Comparison of ENCODE assay signal across 8 mouse cellular contexts in the genomic region with DNA sequence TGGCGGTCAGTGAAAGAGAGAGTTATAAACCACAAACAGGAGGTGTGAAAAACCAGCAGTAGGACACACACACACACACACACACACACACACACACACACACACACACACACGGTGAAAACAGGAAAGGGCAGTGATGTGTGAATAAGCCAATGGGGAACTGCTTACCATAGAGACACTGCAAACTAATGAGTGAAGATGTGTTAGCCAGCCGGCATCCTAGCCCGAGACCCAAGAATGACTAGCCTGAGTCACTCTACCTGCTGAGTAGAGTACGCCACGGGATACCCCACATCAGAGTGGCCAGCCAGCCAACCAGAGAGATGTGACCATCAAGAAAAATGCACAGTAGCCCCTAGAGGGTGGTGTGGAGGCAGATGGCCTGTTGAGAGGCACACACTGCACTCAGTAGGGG. TPM values are rescaled to one million over a fixed set of nuclear protein-coding genes. Genes with fewer than 3 reads are reported as not detected.
DNase-seq lines count a peak whose midpoint lies in the region; ATAC-seq lines count a peak whose summit lies in the region.

No protein-coding gene starts in this region.

- peaks cover 2% of the 10 kb centered on the region; the same call in 1 of the 2 replicates for H3K4me1 ChIP-seq in intestine, embryonic 14.5 days (replicated peaks; ENCODE audit: control insufficient read depth, insufficient read depth, low read length)
- peaks cover 10% of the 10 kb centered on the region for H3K4me1 ChIP-seq in intestine, embryonic 15.5 days (replicated peaks)
- H3K4me1 ChIP-seq in forebrain, embryonic 13.5 days: peaks cover 49% of the 10 kb centered on the region
- H3K4me1 ChIP-seq in megakaryocyte, embryonic 14.5 days: peaks cover 24% of the 10 kb centered on the region

- peaks cover 68% of the 10 kb centered on the region for H3K27me3 ChIP-seq in intestine, embryonic 14.5 days (replicated peaks; ENCODE audit: control insufficient read depth, insufficient read depth, low read length)
- H3K27me3 ChIP-seq in intestine, embryonic 15.5 days (replicated peaks): peaks cover 73% of the 10 kb centered on the region
- H3K27me3 ChIP-seq in forebrain, embryonic 13.5 days: peaks cover 17% of the 10 kb centered on the region; the same call in 1 of the 2 replicates
- peaks cover 94% of the 10 kb centered on the region for H3K27me3 ChIP-seq in megakaryocyte, embryonic 14.5 days (replicated peaks)

- H3K27ac ChIP-seq in intestine, embryonic 14.5 days (ENCODE audit: low read depth): no peak overlapping the region
- H3K27ac ChIP-seq in intestine, embryonic 15.5 days: no peak overlapping the region
- no peak overlapping the region for H3K27ac ChIP-seq in forebrain, embryonic 13.5 days

- 12% methylated on average over 6 of the region's 6 CpGs for WGBS in intestine, embryonic 14.5 days
- 20% methylated on average over 6 of the region's 6 CpGs for WGBS in intestine, embryonic 15.5 days
- 4% methylated on average over 6 of the region's 6 CpGs for WGBS in forebrain, embryonic 13.5 days

- H3K36me3 ChIP-seq in intestine, embryonic 14.5 days (ENCODE audit: control insufficient read depth, insufficient read depth, low read length): no peaks in the 10 kb centered on the region
- H3K36me3 ChIP-seq in intestine, embryonic 15.5 days: no peaks in the 10 kb centered on the region
- peaks cover 17% of the 10 kb centered on the region for H3K36me3 ChIP-seq in forebrain, embryonic 13.5 days (ENCODE audit: poor library complexity, severe bottlenecking)
- H3K36me3 ChIP-seq in megakaryocyte, embryonic 14.5 days (replicated peaks; ENCODE audit: low read length): no peaks in the 10 kb centered on the region

- H3K4me2 ChIP-seq in intestine, embryonic 14.5 days (ENCODE audit: low read length): peak overlapping the region; percentile 49; the same call in 1 of the 2 replicates
- no peak overlapping the region; the same call in 1 of the 2 replicates for H3K4me2 ChIP-seq in intestine, embryonic 15.5 days (replicated peaks)
- H3K4me2 ChIP-seq in forebrain, embryonic 13.5 days: peak overlapping the region; percentile 79

- no peaks in the 10 kb centered on the region for H3K9me3 ChIP-seq in intestine, embryonic 14.5 days (ENCODE audit: control insufficient read depth, low read length)
- H3K9me3 ChIP-seq in intestine, embryonic 15.5 days: no peaks in the 10 kb centered on the region
- no peaks in the 10 kb centered on the region for H3K9me3 ChIP-seq in forebrain, embryonic 13.5 days (replicated peaks)
- no peaks in the 10 kb centered on the region for H3K9me3 ChIP-seq in megakaryocyte, embryonic 14.5 days

- intact Hi-C loops in heart, postnatal 25 days (cut with DNase I): no loop called here

- no peak overlapping the region for H3K4me3 ChIP-seq in intestine, embryonic 14.5 days (ENCODE audit: low read depth, low read length)
- H3K4me3 ChIP-seq in intestine, embryonic 15.5 days (replicated peaks): no peak overlapping the region
- H3K4me3 ChIP-seq in forebrain, embryonic 13.5 days: peak overlapping the region; percentile 41
- peak overlapping the region; percentile 88 for H3K4me3 ChIP-seq in megakaryocyte, embryonic 14.5 days (replicated peaks)

- H3K9ac ChIP-seq in intestine, embryonic 14.5 days (ENCODE audit: low read length): no peak overlapping the region
- no peak overlapping the region for H3K9ac ChIP-seq in intestine, embryonic 15.5 days
- peak overlapping the region; percentile 65 for H3K9ac ChIP-seq in forebrain, embryonic 13.5 days

- no peak for ATAC-seq in intestine, embryonic 14.5 days (replicated peaks; ENCODE audit: low FRiP score, low TSS enrichment, low read depth)
- no peak for ATAC-seq in intestine, embryonic 15.5 days
- ATAC-seq in forebrain, embryonic 13.5 days: no peak

- DNase-seq in intestine, embryonic 14.5 days (ENCODE audit: low spot score): no peak
- peak; percentile 7 for DNase-seq in Muller cell, postnatal 12 days (ENCODE audit: inconsistent ontology term)
- DNase-seq in right cerebral cortex, postnatal 10 days (ENCODE audit: low spot score in 2 of 2): no peak
- no peak for DNase-seq in adrenal gland, postnatal 4 days (ENCODE audit: low spot score in 2 of 2)
- no peak for DNase-seq in heart, postnatal 25 days (ENCODE audit: low spot score)

RNA-seq across cellular contexts. Expression of a gene that starts 3.0 kb away (rescaled TPM):
- 0.32 and 0.39 TPM in 2 replicates for polyA plus RNA-seq in intestine, embryonic 14.5 days (2014; fragmentation: Nextera tagmentation; extraction: Ambion mirVana)
- 0.24 and 0.26 TPM in 2 replicates for polyA plus RNA-seq in intestine, embryonic 15.5 days (2015; fragmentation: Nextera tagmentation; extraction: Ambion mirVana)
- polyA plus RNA-seq in forebrain, embryonic 13.5 days (2015; fragmentation: Nextera tagmentation; extraction: Ambion mirVana): 3.7 and 4.1 TPM in 2 replicates
- polyA plus RNA-seq in megakaryocyte, embryonic 14.5 days (2012; ENCODE audit: insufficient read depth, low replicate concordance): 0.06 and 0.60 TPM in 2 replicates
- 1 to 10 TPM; 2.4 to 3.7 TPM for total RNA-seq in adrenal gland, postnatal 4 days (2021)
- total RNA-seq in heart, postnatal 25 days (2021): under 1 TPM; 0.20 to 0.34 TPM

RNA-seq across cellular contexts. Expression of a gene that starts 12.0 kb away (rescaled TPM):
- 58.4 and 64.4 TPM in 2 replicates for polyA plus RNA-seq in intestine, embryonic 14.5 days (2014; fragmentation: Nextera tagmentation; extraction: Ambion mirVana)
- polyA plus RNA-seq in intestine, embryonic 15.5 days (2015; fragmentation: Nextera tagmentation; extraction: Ambion mirVana): 48.7 and 48.9 TPM in 2 replicates
- 51.2 and 59.0 TPM in 2 replicates for polyA plus RNA-seq in forebrain, embryonic 13.5 days (2015; fragmentation: Nextera tagmentation; extraction: Ambion mirVana)
- polyA plus RNA-seq in megakaryocyte, embryonic 14.5 days (2012; ENCODE audit: insufficient read depth, low replicate concordance): 6.5 and 14.6 TPM in 2 replicates
- total RNA-seq in adrenal gland, postnatal 4 days (2021): 1 to 10 TPM; 9.2 to 9.3 TPM
- 1 to 10 TPM; 1.1 to 2.4 TPM for total RNA-seq in heart, postnatal 25 days (2021)

RNA-seq across cellular contexts. Expression of a gene that starts 46.2 kb away (rescaled TPM):
- polyA plus RNA-seq in intestine, embryonic 14.5 days (2014; fragmentation: Nextera tagmentation; extraction: Ambion mirVana): not detected in 2 replicates
- polyA plus RNA-seq in intestine, embryonic 15.5 days (2015; fragmentation: Nextera tagmentation; extraction: Ambion mirVana): not detected in 2 replicates
- 0.13 TPM in 1 of 2 replicates, not detected in the other for polyA plus RNA-seq in forebrain, embryonic 13.5 days (2015; fragmentation: Nextera tagmentation; extraction: Ambion mirVana)
- polyA plus RNA-seq in megakaryocyte, embryonic 14.5 days (2012; ENCODE audit: insufficient read depth, low replicate concordance): not detected in 2 replicates
- 1 to 10 TPM in 1 of 2 experiments, under 1 TPM in 1; 0.14 to 4.0 TPM for total RNA-seq in adrenal gland, postnatal 4 days (2021)
- total RNA-seq in heart, postnatal 25 days (2021): not detected

RNA-seq across cellular contexts. Expression of a gene that starts 55.7 kb away (rescaled TPM):
- 0.57 and 0.67 TPM in 2 replicates for polyA plus RNA-seq in intestine, embryonic 14.5 days (2014; fragmentation: Nextera tagmentation; extraction: Ambion mirVana)
- 0.92 TPM in 1 of 2 replicates, not detected in the other for polyA plus RNA-seq in intestine, embryonic 15.5 days (2015; fragmentation: Nextera tagmentation; extraction: Ambion mirVana)
- polyA plus RNA-seq in forebrain, embryonic 13.5 days (2015; fragmentation: Nextera tagmentation; extraction: Ambion mirVana): 0.75 and 0.89 TPM in 2 replicates
- not detected in 2 replicates for polyA plus RNA-seq in megakaryocyte, embryonic 14.5 days (2012; ENCODE audit: insufficient read depth, low replicate concordance)
- total RNA-seq in adrenal gland, postnatal 4 days (2021): 1 to 10 TPM; 1.6 to 2.0 TPM
- total RNA-seq in heart, postnatal 25 days (2021): under 1 TPM in 1 of 2 experiments, not detected in 1; 0.62 TPM

Comparison
In these comparisons a context has a peak if more than half of its experiments do, and no peak if none do; other contexts are left out.
1. H3K4me3 ChIP-seq: peak in forebrain, embryonic 13.5 days (single experiment) and megakaryocyte, embryonic 14.5 days (single experiment); none in intestine, embryonic 14.5 days (single experiment) and intestine, embryonic 15.5 days (single experiment).